Mouse (Mus musculus): Measurements from ENCODE around the gene Zc3hc1.

DNA sequence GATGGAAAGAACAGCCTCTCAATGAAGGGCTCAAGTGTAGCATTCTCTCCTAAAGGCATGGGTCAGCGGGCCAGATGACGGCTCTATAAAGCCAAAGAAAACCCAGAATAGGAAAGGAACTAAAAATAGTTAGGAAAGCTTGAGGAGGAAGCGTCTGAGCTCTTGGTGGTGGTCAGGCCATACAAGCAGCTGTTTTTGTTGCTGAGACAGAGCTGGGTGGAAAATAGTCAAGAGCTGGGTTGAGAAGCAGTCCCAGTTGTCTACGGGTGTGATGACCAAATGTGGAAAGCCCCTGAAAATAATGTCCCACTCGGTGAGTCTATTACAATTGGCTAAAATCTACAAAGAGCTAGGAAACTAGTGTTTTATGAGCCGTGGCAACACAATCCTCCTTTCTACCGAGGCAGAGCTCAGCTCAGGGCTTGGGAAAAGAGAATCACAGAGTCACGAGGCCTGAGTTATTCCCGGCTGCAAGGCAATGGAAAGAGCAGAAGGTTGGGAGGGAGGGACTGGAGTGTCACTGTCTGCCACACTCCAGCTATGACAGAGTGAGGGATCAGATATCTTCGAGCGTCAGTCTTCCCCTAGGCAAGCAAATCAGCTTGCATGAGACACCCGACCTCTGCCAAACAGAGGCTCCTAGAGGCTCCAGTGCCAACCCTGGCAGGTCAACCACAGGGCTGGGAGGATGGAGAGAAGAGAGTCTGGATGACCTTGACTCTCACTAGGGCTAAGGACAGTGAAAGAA lies 30.9 kb downstream of the Zc3hc1 start:
- TF ChIP-seq CTCF (IDR thresholded peaks at IDR 0.05; ENCODE audit: low read depth) (no peak), EP300 (IDR thresholded peaks at IDR 0.05; ENCODE audit: low read depth) (no peak)

Data from heart, postnatal 0 days (tissue).